Mouse (Mus musculus): ENCODE measurements at regions not wholly inside any gene's neighbourhood (a gene's known extent, or its start where the extent isn't known, plus 50 kb on each side); places are given as distances from the start of the nearest gene placed in this dataset.

- in situ Hi-C loops (cut with MboI, MseI) = no loop called here
Measured at GRCm38 (mm10) chr3:141051685-141052084, 160.5 kb downstream of the Pdha2 start.

DNA sequence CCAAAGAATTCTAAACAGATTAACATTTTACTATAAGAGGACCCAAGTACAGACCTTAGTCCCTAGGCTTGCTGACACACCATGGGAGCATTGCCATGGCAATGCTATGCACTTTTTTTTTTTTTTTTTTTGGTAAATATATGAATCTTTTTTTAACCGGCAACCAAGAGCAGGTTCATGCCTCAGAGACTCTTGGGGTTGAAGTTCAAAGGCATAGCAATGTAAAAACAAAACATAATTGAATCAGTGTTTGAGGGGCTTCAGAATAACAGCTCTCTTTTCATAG lies 197.9 kb downstream of the Pdha2 start:
- in situ Hi-C loops (cut with MboI, MseI) = no loop called here

GRCm38 (mm10) chr3:141013521-141014261 lies 198.5 kb downstream of the Pdha2 start:
- in situ Hi-C loops (cut with MboI, MseI) = no loop called here

GRCm38 (mm10) chr3:141012976-141013375 lies 199.2 kb downstream of the Pdha2 start:
- in situ Hi-C loops (cut with MboI, MseI) = no loop called here

DNA sequence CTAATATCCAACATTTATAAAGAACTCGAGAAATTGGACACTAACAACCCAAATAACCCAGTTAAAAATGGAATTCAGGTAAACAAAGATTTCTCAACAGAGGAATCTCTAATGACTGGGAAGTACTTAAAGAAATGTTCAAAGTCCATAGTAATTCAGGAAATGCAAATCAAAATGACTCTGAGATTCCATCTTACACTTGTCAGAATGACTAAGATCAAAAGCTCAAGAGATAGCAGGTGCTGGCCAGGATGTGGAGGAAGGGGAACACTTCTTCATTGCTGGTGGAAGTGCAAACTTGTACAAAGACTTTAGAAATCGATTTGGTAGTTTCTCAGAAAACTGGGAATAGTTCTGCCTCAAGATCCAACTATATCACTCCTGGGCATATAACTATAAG lies 203.4 kb downstream of the Pdha2 start:
- in situ Hi-C loops (cut with MboI, MseI) = no loop called here

GRCm38 (mm10) chr3:141005885-141006284 lies 206.3 kb downstream of the Pdha2 start:
- in situ Hi-C loops (cut with MboI, MseI) = no loop called here

- in situ Hi-C loops (cut with MboI, MseI) = no loop called here
Measured at GRCm38 (mm10) chr3:141003561-141003960, 208.6 kb downstream of the Pdha2 start.

- in situ Hi-C loops (cut with MboI, MseI) = no loop called here
Measured at GRCm38 (mm10) chr3:140988247-140988646, 223.9 kb downstream of the Pdha2 start.

DNA sequence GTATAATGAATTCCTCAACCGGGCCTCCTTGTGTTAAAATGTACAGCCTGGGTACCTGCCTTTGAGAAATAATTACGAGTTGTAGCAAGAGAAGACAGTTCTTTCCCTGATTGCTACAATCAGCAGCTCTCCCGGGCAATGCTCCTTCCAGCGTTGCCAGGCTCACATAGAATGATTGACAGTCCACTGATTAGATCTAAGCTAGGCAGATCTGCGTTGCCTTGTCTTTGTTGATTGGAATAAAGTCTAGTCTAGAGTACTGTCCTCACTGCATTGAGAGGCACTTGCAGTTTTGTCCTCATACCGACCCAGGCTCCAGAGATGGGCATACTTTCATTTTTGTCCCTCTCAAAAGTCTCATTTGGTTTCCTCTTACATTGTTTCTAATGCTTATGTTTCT lies 238.6 kb downstream of the Pdha2 start:
- in situ Hi-C loops (cut with MboI, MseI) = no loop called here

DNA sequence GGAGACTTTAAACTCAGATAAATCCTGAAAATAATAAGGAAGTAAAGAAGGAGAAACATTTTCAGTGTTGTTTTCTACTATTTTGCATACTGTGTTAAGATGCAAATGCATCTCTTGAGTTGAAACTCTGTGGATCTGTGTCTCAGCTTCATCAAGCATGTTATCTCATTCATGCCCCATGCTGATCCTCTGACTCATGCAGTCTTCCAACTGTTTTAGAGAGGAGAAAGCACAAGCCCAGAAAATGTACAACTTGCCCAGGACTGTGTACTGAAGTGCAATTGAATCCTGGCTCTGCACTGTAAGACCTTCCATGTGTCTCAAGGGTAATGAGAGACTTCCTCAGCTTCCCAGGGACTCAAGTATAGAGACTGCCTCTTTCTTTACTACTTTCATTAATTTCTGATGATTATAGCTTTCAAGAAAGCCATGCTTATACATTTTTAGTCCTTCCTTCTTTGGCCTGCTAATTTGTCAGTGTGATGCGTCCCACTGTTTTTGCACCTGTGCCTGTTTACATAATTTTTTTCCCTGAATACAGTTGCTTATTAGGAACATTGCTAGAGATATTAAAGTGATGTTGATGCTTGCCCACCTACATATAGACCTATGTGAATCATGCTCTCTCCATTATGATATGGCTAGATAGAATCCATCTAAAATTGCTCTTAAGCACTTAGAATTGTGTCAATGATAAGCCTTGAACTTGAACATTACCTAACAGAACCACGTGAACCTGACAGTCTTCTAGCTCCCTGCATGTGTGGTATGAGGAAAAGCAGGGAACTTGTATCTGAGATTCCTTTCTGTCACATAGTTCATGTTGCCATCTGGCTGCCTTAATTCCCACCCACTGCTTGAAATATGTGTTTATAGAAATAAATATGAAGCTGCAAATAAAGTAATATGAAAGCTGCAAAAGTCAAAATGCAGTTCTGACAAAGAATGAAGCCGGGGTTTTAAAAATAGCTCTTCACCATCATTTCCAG lies 242.0 kb downstream of the Pdha2 start:
- in situ Hi-C loops (cut with MboI, MseI) = no loop called here

DNA sequence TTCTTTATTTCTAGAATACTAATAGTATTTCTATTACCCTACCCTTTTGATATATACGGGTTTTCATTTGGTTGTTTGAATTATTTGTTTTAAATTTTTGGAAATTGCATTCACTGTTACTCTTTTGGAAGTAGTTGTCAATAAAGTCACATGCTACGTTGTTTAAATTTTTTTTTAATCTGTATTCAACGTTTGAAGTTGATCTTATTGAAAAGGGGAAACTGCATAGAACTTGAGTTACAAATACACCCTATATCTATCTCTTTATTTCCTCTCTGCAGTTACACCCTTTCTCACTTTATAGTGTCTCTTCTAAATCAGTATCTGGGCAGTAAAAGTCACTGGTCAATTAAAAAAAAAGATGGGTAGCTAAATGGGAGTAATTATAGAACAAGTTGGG lies 243.6 kb downstream of the Pdha2 start:
- in situ Hi-C loops (cut with MboI, MseI) = no loop called here

DNA sequence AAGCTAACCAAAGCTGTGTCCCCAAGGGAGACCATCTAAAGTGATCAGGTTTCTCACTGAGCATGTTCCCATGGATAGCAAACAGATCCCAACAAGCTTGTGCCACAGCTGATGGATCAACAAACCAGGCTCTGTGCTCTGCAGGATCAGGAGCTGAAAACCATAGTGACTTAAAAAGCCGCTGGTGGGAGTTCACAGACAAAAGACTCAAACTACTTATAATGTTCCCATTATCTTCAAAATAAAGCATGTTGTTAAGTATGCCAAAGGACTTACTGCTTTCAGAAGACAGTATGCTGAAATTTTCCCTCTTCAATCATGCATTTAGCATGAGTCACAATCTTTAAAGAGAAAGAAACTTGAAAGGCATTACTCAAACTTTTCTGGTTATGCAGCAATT lies 254.5 kb downstream of the Pdha2 start:
- in situ Hi-C loops (cut with MboI, MseI) = loop anchor here (10.0 kb wide), 1 partner anchor 227 kb away; no protein-coding TSS in a partner anchor

GRCm38 (mm10) chr3:140952111-140952800 lies 259.9 kb downstream of the Pdha2 start:
- in situ Hi-C loops (cut with MboI, MseI) = loop anchor here (10.0 kb wide), 1 partner anchor 233 kb away; no protein-coding TSS in a partner anchor

DNA sequence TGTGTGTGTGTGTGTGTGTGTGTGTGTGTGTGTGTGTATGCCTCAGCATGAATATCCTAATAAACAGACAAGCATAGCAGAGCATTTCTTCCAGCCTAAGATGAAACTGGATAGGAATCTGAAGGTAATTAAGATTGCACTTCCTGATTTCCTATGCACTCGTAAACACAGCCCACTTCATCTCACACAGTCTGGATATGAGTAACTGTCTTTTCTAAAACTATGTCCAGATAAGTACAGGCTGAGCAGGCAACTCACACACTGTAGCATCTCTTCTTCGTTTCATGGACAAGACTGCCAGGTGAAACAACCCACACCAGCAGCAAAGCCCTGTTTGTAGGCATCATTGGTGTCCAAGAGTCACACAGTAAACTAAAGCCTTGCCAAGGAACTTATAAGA lies 261.1 kb downstream of the Pdha2 start:
- in situ Hi-C loops (cut with MboI, MseI) = loop anchor here (10.0 kb wide), 1 partner anchor 234 kb away; no protein-coding TSS in a partner anchor

DNA sequence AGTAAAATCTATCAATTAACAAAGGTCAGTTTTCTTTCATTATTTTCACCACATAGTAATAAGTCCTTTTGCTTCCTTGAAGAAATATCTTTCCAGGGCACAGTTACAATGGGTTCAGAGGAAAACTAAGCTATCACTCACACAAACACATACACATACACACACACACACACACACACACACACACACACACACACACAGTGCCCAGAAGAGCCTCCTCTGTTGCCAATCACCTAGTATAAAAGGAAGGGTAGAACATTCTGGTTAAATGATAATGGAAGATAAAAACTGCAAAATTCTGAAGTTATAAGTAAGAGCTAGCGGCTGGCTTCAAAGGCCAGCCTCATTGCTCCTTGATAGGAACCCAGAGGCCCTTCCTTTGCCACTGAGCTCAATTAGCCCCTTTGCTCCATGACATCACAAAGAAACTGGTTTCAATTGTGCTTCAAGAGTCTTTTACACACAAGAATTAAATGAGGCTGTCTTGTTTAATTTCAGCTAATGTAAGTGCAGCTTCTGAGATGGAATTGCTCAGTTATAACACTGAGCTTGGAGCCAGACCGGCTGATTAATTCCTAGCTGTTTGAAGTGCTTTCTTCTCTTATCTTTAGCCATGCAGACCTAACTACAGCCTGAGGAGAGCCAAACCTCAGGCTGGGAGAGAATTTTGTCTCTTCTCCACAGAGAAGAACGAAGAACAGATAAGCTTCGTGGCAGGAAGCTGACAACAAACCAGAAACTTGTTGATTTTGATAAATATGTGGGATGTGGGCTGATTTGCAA lies 262.1 kb downstream of the Pdha2 start:
- in situ Hi-C loops (cut with MboI, MseI) = loop anchor here (10.0 kb wide), 1 partner anchor 235 kb away; no protein-coding TSS in a partner anchor

DNA sequence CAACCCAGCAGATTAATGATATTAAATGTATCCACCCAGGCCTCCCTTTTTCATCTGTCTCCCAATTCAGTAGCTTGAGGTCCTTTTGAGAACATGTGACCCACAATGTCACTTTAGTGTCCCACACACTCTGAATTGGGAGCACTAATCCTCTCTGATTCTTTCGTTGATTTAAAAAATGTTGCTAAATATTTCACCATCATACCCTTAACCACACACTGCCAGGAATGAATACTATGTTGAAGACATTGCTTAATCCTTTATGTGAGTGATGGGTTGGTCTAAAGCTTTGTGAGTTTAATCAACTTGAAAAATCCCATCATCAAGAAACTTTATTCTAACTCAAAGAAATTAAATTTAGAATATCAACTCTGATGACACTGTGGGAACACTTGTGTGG lies 269.7 kb downstream of the Pdha2 start:
- in situ Hi-C loops (cut with MboI, MseI) = no loop called here

- in situ Hi-C loops (cut with MboI, MseI) = no loop called here
Measured at GRCm38 (mm10) chr3:140941898-140942297, 270.3 kb downstream of the Pdha2 start.

- in situ Hi-C loops (cut with MboI, MseI) = no loop called here
Measured at GRCm38 (mm10) chr3:140941316-140941715, 270.8 kb downstream of the Pdha2 start.

DNA sequence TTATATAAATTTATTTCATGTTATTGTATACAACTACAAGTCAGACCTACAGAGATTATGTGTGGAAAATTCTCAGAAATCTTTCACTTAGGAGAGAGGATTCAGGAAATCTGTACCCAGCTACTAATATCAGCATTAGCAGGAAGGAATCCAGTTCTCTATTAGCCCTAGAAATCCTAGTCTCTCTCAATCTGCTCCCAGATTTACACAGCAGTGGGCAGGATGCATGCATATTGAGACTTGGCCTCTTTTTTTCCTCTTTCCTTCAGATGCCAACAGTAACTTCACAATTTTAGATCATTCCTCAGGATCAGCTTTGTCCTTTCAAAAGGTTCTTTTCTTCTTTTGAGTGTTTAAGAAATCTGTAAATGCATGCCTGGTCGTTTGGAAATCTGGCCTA lies 279.0 kb downstream of the Pdha2 start:
- in situ Hi-C loops (cut with MboI, MseI) = no loop called here

GRCm38 (mm10) chr3:140926689-140927088 lies 285.5 kb downstream of the Pdha2 start:
- in situ Hi-C loops (cut with MboI, MseI) = no loop called here
